Mouse (Mus musculus): ENCODE results near the gene Ranbp17.

DNA sequence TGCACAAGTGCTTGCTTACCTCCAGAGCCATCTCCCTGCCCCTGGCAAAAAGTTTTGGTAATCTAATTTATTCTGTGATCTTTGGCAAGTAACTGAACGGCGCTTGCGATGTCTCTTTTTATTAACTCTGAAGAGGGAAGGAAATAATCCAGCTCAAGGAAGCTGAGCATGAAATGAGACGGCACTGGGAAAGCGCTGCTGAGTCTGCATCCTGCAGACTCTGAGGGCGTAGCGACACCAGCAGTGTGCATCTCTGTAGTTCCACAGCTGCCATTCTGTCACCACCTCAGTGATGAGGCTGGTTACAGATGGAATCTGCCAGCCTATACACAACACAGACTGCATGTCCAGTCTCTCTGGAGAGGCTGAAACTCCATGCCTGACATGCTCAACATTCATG is 292.8 kb downstream of the Ranbp17 start:
- TF ChIP-seq EP300 (IDR thresholded peaks at IDR 0.05; ENCODE audit: low read depth) (no peak), CTCF (IDR thresholded peaks at IDR 0.05; ENCODE audit: low read depth) (no peak)

Measured in liver, postnatal 0 days (tissue).